Mouse (Mus musculus) left cerebral cortex, postnatal 14 days (tissue): ENCODE results near the gene Gm21800. TPM values are rescaled to one million over a fixed set of nuclear protein-coding genes. Genes with fewer than 3 reads are reported as not detected.
"Not testable (repeated sequence)": the region's sequence is repeated elsewhere in the genome, so short reads cannot be mapped to it uniquely, and the experiment has no call there.

Experiments
- DNase-seq, 2 experiments: peaks; one replicate each; pipeline ENCODE4 v3.0.0; 2021 to 2022; ENCODE audit warnings: low spot score in 2 of 2, mixed read lengths in 1 of 2
- intact Hi-C: fragments of 180-260 bp; cut with DNase I; formaldehyde crosslinking; loops from one replicate; pipeline ENCODE4 v1.15.1; 2025
- long read RNA-seq, 2 experiments: library from polyadenylated mRNA; stranded (forward); transcript quantifications; one replicate each; pipeline ENCODE4 v2.0.0; 2021
- total RNA-seq, 2 experiments: library from RNA; stranded (reverse); gene quantifications; 2 replicates each; pipeline ENCODE4 v1.2.3; 2021

Gm21800 gene
- total RNA-seq = not detected
- long read RNA-seq, experiment 1 = 0 reads
- long read RNA-seq, experiment 2 = 0 reads

DNA sequence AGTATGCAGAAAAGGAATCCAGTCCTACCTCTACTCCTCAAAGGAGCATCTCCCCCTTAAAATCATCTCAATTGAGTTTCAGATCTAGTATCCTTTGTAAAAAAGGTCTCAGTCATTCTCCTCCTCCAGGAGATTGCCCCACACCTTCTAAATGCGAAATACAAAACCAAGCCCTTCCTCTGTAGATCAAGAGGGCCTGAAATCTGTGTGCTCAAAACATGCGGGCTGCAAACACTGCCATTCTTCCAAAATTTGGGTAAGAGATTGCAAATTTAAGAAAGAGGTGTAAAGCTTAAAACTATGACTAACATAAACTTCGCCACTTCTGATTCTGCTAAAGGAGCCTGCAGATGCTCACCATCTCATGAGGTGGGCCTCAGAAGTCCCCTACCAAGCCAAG is at the start of gene Gm21800:
Gene Gm21800, plus strand, starts transcription at position 301 of the 400 bp plus-strand sequence.
- DNase-seq, intact Hi-C loops: not testable (repeated sequence)
